Mouse (Mus musculus): ENCODE data around the gene Fut7. TPM values are rescaled to one million over a fixed set of nuclear protein-coding genes. Genes with fewer than 3 reads are reported as not detected.
A peak's percentile ranks its signal among the peaks of the same experiment; 100 is the strongest.

Fut7 gene
- total and polyA plus RNA-seq, 3 experiments: 0.08 to 0.21 TPM; not detected in 1

- DNase-seq (ENCODE audit: low read depth, low spot score): no peak
- H3K9me3 ChIP-seq (replicated peaks; ENCODE audit: insufficient read depth, low read length): no peaks in the 10 kb centered on the region
These were observed 35.8 kb downstream of the Fut7 start for GRCm38 (mm10) chr2:25458911-25459310.

GRCm38 (mm10) chr2:25460135-25460534 lies 37.1 kb downstream of the Fut7 start:
- H3K36me3 ChIP-seq (ENCODE audit: control insufficient read depth in 1 of 2, insufficient read depth in 2 of 2, low read length in 2 of 2): no peaks in the 10 kb centered on the region
- peak overlapping the region; percentile 83 for H3K27ac ChIP-seq (ENCODE audit: control insufficient read depth, low read depth, low read length)
- no peaks in the 10 kb centered on the region for H3K9me3 ChIP-seq (replicated peaks; ENCODE audit: insufficient read depth, low read length)
- H3K4me1 ChIP-seq (ENCODE audit: control insufficient read depth in 1 of 2, insufficient read depth in 2 of 2, low read length in 2 of 2): peaks cover 4 to 11% of the 10 kb centered on the region in 2 experiments; a peak in 3 of 4 replicates
- H3K4me3 ChIP-seq (ENCODE audit: control insufficient read depth in 1 of 2, insufficient read depth in 1 of 2, low read depth in 2 of 2, low read length in 2 of 2): peak overlapping the region; percentile 77 to 84
- TF ChIP-seq HCFC1 (IDR thresholded peaks at IDR 0.05; ENCODE audit: low read depth, low read length) (no peak), MYB (IDR thresholded peaks at IDR 0.05; ENCODE audit: low read depth, low read length) (no peak), EP300 (IDR thresholded peaks at IDR 0.05; ENCODE audit: low read depth in 1 of 2, low read length in 2 of 2) (no peak), KAT2A (conservative IDR thresholded peaks at IDR 0.05; ENCODE audit: low read depth, low read length) (no peak), ZMIZ1 (IDR thresholded peaks at IDR 0.05; ENCODE audit: low read depth, low read length) (no peak), JUND (IDR thresholded peaks at IDR 0.05; ENCODE audit: low read depth, low read length) (no peak), ZKSCAN1 (IDR thresholded peaks at IDR 0.05; ENCODE audit: low read depth, low read length) (no peak), POLR2AphosphoS2 (IDR thresholded peaks at IDR 0.05; ENCODE audit: low read length) (no peak), GABPA (IDR thresholded peaks at IDR 0.05; ENCODE audit: low read depth, low read length) (no peak), USF2 (IDR thresholded peaks at IDR 0.05; ENCODE audit: borderline replicate concordance in 1 of 2, insufficient read depth in 1 of 2, low read depth in 1 of 2, low read length in 2 of 2) (no peak), ELF1 (IDR thresholded peaks at IDR 0.05; ENCODE audit: low read depth, low read length) (no peak), ZC3H11A (IDR thresholded peaks at IDR 0.05; ENCODE audit: low read depth, low read length) (no peak), POLR2AphosphoS5 (IDR thresholded peaks at IDR 0.05; ENCODE audit: borderline replicate concordance, low read depth, low read length) (no peak), SMC3 (IDR thresholded peaks at IDR 0.05; ENCODE audit: low read depth, low read length) (no peak), NELFE (IDR thresholded peaks at IDR 0.05; ENCODE audit: low read depth, low read length) (no peak), TCF12 (IDR thresholded peaks at IDR 0.05; ENCODE audit: low read depth, low read length) (no peak), MEF2A (IDR thresholded peaks at IDR 0.05; ENCODE audit: extremely low read depth, insufficient replicate concordance, low read depth, low read length, poor library complexity, severe bottlenecking) (no peak), CHD2 (IDR thresholded peaks at IDR 0.05; ENCODE audit: low read length) (no peak), MYC (IDR thresholded peaks at IDR 0.05; ENCODE audit: low read depth, low read length) (no peak)
- peak overlapping the region; percentile 79 for H3K9ac ChIP-seq (ENCODE audit: control insufficient read depth, low read depth, low read length, poor library complexity, severe bottlenecking)
- peaks cover 8% of the 10 kb centered on the region; the same call in 1 of the 2 replicates for H3K79me2 ChIP-seq (ENCODE audit: control insufficient read depth, insufficient read depth, low read length, poor library complexity)
- no peaks in the 10 kb centered on the region for H3K27me3 ChIP-seq (ENCODE audit: control insufficient read depth in 1 of 2, insufficient read depth in 2 of 2, low read length in 2 of 2)
- DNase-seq (ENCODE audit: low read depth, low spot score): peak; percentile 56

More at GRCm38 (mm10) chr2:25458911-25459310, 35.8 kb downstream of the Fut7 start:
- TF ChIP-seq POLR2AphosphoS2 (IDR thresholded peaks at IDR 0.05; ENCODE audit: low read length) (no peak), RAD21 (IDR thresholded peaks at IDR 0.05; ENCODE audit: low read depth, low read length) (no peak), JUND (IDR thresholded peaks at IDR 0.05; ENCODE audit: low read depth, low read length) (no peak), MYC (IDR thresholded peaks at IDR 0.05; ENCODE audit: low read depth, low read length) (no peak), MAFK (IDR thresholded peaks at IDR 0.05; ENCODE audit: borderline replicate concordance, low read depth, low read length) (no peak), POLR2A (IDR thresholded peaks at IDR 0.05; ENCODE audit: control insufficient read depth in 1 of 2, insufficient read depth in 1 of 2, low read depth in 1 of 2, low read length in 2 of 2, poor library complexity in 1 of 2) (no peak), NRF1 (IDR thresholded peaks at IDR 0.05; ENCODE audit: insufficient read depth, low read depth, low read length, poor library complexity, severe bottlenecking) (no peak), TAL1 (IDR thresholded peaks at IDR 0.05; ENCODE audit: low read length) (no peak), POLR2AphosphoS5 (IDR thresholded peaks at IDR 0.05; ENCODE audit: borderline replicate concordance, low read depth, low read length) (no peak), NELFE (IDR thresholded peaks at IDR 0.05; ENCODE audit: low read depth, low read length) (no peak), HCFC1 (IDR thresholded peaks at IDR 0.05; ENCODE audit: low read depth, low read length) (no peak), UBTF (IDR thresholded peaks at IDR 0.05; ENCODE audit: borderline replicate concordance, insufficient read depth, low read depth, low read length) (no peak), MYB (IDR thresholded peaks at IDR 0.05; ENCODE audit: low read depth, low read length) (no peak), ELF1 (IDR thresholded peaks at IDR 0.05; ENCODE audit: low read depth, low read length) (no peak), CTCF (IDR thresholded peaks at IDR 0.05 in 2 of 3, conservative IDR thresholded peaks at IDR 0.05 in 1 of 3; ENCODE audit: control insufficient read depth in 1 of 3, insufficient read depth in 1 of 3, low read depth in 2 of 3, low read length in 3 of 3, poor library complexity in 1 of 3, severe bottlenecking in 1 of 3) (no peak)
- Histone ChIP-seq H3K27me3 (ENCODE audit: control insufficient read depth in 1 of 2, insufficient read depth in 2 of 2, low read length in 2 of 2) (no peaks in the 10 kb centered on the region), H3K36me3 (ENCODE audit: control insufficient read depth in 1 of 2, insufficient read depth in 2 of 2, low read length in 2 of 2) (no peaks in the 10 kb centered on the region), H3K4me1 (ENCODE audit: control insufficient read depth in 1 of 2, insufficient read depth in 2 of 2, low read length in 2 of 2) (peaks cover 4 to 11% of the 10 kb centered on the region in 2 experiments; a peak in 3 of 4 replicates), H3K9ac (ENCODE audit: control insufficient read depth, low read depth, low read length, poor library complexity, severe bottlenecking) (no peak overlapping the region), H3K4me3 (ENCODE audit: control insufficient read depth in 1 of 2, insufficient read depth in 1 of 2, low read depth in 2 of 2, low read length in 2 of 2) (no peak overlapping the region), H3K79me2 (ENCODE audit: control insufficient read depth, insufficient read depth, low read length, poor library complexity) (peaks cover 8% of the 10 kb centered on the region; the same call in 1 of the 2 replicates), H3K27ac (ENCODE audit: control insufficient read depth, low read depth, low read length) (no peak overlapping the region)
